Mouse (Mus musculus) lung, postnatal 0 days (tissue): Measurements from ENCODE around the gene Vps45.

ENCODE experiments used
- CTCF ChIP-seq: IDR thresholded peaks from 2 replicates; pipeline ENCODE4 v1.5.1; 2016; ENCODE audit warnings: antibody characterized with exemption, mild to moderate bottlenecking
- EP300 ChIP-seq: IDR thresholded peaks from 2 replicates; pipeline ENCODE4 v1.6.1; 2016; ENCODE audit warnings: antibody characterized with exemption, mild to moderate bottlenecking, control low read depth

DNA sequence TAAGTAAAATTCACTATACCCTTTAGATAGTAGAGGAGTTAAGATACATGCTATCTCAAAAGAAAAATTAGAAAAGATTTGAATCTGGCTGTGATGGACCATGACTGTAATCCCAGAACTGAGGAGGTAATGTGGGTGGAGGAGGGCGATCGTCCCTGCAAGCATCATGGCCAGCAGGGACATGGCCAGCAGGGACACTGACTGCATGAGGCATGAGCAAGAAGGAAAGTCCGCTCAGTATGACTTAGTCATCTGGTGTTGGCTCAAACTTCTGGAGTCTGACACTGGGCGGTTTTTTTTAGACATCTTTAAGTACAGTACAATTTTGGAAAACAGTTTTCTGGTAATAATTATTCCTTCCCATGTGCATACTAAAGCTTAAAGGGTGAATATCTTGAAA, 29.5 kb upstream of the Vps45 start:
- TF ChIP-seq CTCF (no peak), EP300 (no peak)
